Mouse (Mus musculus) kidney, embryonic 14.5 days (tissue): ENCODE results near the gene Lrrc26. TPM values are rescaled to one million over a fixed set of nuclear protein-coding genes. Genes with fewer than 3 reads are reported as not detected.

Experiments
- ATAC-seq: fragments of 200-750 bp; cut with Nextera tagmentation; 2 replicates; pipeline ENCODE4 v1.8.0; 2017; ENCODE audit warnings: moderate number of reproducible peaks, mild to moderate bottlenecking, moderate TSS enrichment, moderate library complexity; ENCODE audit not compliant: low FRiP score, low TSS enrichment
- H3K27ac ChIP-seq: fragments of 300-500 bp; sonication (generic); 2 replicates; pipeline ENCODE4 v1.5.1; 2014; ENCODE audit warnings: low read depth, mild to moderate bottlenecking, low read length, moderate library complexity, mixed read lengths
- H3K27me3 ChIP-seq: fragments of 300-500 bp; sonication (generic); 2 replicates; pipeline ENCODE4 v1.6.1; 2014; ENCODE audit warnings: mild to moderate bottlenecking, low read length; ENCODE audit not compliant: control insufficient read depth, insufficient read depth
- H3K36me3 ChIP-seq: fragments of 300-500 bp; sonication (generic); 2 replicates; pipeline ENCODE4 v1.6.1; 2014; ENCODE audit warnings: low read length, mixed read lengths; ENCODE audit not compliant: control insufficient read depth, insufficient read depth
- H3K4me1 ChIP-seq: fragments of 300-500 bp; sonication (generic); 2 replicates; pipeline ENCODE4 v1.6.1; 2014; ENCODE audit warnings: low read length, mixed read lengths; ENCODE audit not compliant: control insufficient read depth, insufficient read depth
- H3K4me2 ChIP-seq: fragments of 300-500 bp; sonication (generic); replicated peaks from 2 replicates; pipeline ENCODE4 v1.6.1; 2014; ENCODE audit warnings: low read depth, mild to moderate bottlenecking, low read length
- H3K4me3 ChIP-seq: fragments of 300-500 bp; sonication (generic); 2 replicates; pipeline ENCODE4 v1.5.1; 2014; ENCODE audit warnings: mild to moderate bottlenecking, low read length
- H3K9ac ChIP-seq: fragments of 300-500 bp; sonication (generic); 2 replicates; pipeline ENCODE4 v1.6.1; 2014; ENCODE audit warnings: low read depth, mild to moderate bottlenecking, low read length, moderate library complexity
- H3K9me3 ChIP-seq: fragments of 300-500 bp; sonication (generic); 2 replicates; pipeline ENCODE4 v1.6.1; 2016; ENCODE audit warnings: low read length; ENCODE audit not compliant: control insufficient read depth
- WGBS: fragments of 180-500 bp; shearing (Covaris S2); extraction: QIAGEN DNeasy Blood & Tissue Kit; methylation state at CpG from one replicate; pipeline ENCODE4 v1.1.7; 2014; 5-methylcytosine and 5-hydroxymethylcytosine counted together
- polyA plus RNA-seq: library from polyadenylated mRNA; unstranded; fragments of >200 nt; fragmentation: Nextera tagmentation; extraction: Ambion mirVana; gene quantifications from 2 replicates; pipeline ENCODE4 v1.2.1, GENCODE M21; 2014

Lrrc26 gene
- polyA plus RNA-seq = not detected in 2 replicates

- peaks cover 10% of the 10 kb centered on the region; the same call in 1 of the 2 replicates for H3K4me1 ChIP-seq
- no peak within 1 kb of the TSS for H3K9ac ChIP-seq
- H3K27me3 ChIP-seq = peaks cover 58% of the 10 kb centered on the region
- no peak for ATAC-seq
- H3K9me3 ChIP-seq = no peaks in the 10 kb centered on the region
- H3K36me3 ChIP-seq = peaks cover 13% of the 10 kb centered on the region
- peak within 1 kb of the TSS; percentile 25 for H3K4me2 ChIP-seq
- 6% methylated on average over 11 of the region's 11 CpGs for WGBS
- peak within 1 kb of the TSS; percentile 21 for H3K4me3 ChIP-seq
- H3K27ac ChIP-seq = no peak within 1 kb of the TSS
Measured at GRCm38 (mm10) chr2:25289651-25290050, at the start of gene Lrrc26. Gene Lrrc26 (plus strand): TSS chr2:25289915.

DNA sequence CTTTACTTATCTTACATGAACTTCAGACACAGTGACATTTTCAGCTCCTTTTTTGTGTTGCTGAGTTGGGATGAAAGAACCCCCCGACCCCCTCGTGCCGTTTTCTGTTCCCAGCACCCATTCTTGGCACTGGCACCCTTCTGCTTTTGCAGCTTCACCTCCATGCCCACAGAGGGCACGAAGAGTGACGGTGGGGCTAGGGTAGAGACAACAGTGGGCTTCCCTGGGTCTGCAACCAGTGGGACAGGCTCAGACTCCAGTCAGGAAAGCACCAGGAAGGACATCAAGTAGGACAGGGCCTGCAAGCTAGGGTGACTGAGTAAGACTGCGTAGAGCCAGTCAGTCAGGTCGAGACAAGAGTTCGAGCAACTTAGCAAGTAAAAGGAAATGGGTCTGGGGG lies 49.4 kb upstream of the Lrrc26 start:
- peaks cover 10% of the 10 kb centered on the region; the same call in 1 of the 2 replicates for H3K27me3 ChIP-seq
- H3K4me3 ChIP-seq = peak overlapping the region; percentile 24
- peak overlapping the region; percentile 93 for H3K4me2 ChIP-seq
- H3K9ac ChIP-seq = peak overlapping the region; percentile 45; the same call in 1 of the 2 replicates
- ATAC-seq = 0 out of 2 replicates have a peak, but pooled peaks have one; percentile 2
- H3K9me3 ChIP-seq = no peaks in the 10 kb centered on the region
- H3K4me1 ChIP-seq = peaks cover 12% of the 10 kb centered on the region; the same call in 1 of the 2 replicates
- 55% methylated on average over 8 of the region's 8 CpGs for whole genome bisulfite sequencing
- no peak overlapping the region; the same call in 1 of the 2 replicates for H3K27ac ChIP-seq
- H3K36me3 ChIP-seq = peaks cover 1% of the 10 kb centered on the region; the same call in 1 of the 2 replicates

GRCm38 (mm10) chr2:25240723-25241437 lies 48.8 kb upstream of the Lrrc26 start:
- WGBS = 1% methylated on average over 29 of the region's 29 CpGs
- Histone ChIP-seq H3K4me1 (peaks cover 12% of the 10 kb centered on the region; the same call in 1 of the 2 replicates), H3K4me2 (peak overlapping the region; percentile 93), H3K27ac (peak overlapping the region; percentile 8; the same call in 1 of the 2 replicates), H3K36me3 (peaks cover 4% of the 10 kb centered on the region; the same call in 1 of the 2 replicates), H3K4me3 (peak overlapping the region; percentile 24), H3K9ac (peak overlapping the region; percentile 45), H3K9me3 (no peaks in the 10 kb centered on the region), H3K27me3 (peaks cover 10% of the 10 kb centered on the region; the same call in 1 of the 2 replicates)
- peak; percentile 89 for ATAC-seq

- Histone ChIP-seq H3K27me3 (peaks cover 10% of the 10 kb centered on the region; the same call in 1 of the 2 replicates), H3K27ac (no peak overlapping the region), H3K4me2 (peak overlapping the region; percentile 93), H3K36me3 (peaks cover 7% of the 10 kb centered on the region; the same call in 1 of the 2 replicates), H3K9ac (no peak overlapping the region), H3K4me1 (peaks cover 12% of the 10 kb centered on the region; the same call in 1 of the 2 replicates), H3K9me3 (no peaks in the 10 kb centered on the region), H3K4me3 (peak overlapping the region; percentile 53; the same call in 1 of the 2 replicates)
- WGBS = 8% methylated on average over 6 of the region's 6 CpGs
- peak; percentile 3; the same call in 1 of the 2 replicates for ATAC-seq
Measured at GRCm38 (mm10) chr2:25241438-25241775, 48.3 kb upstream of the Lrrc26 start.

- no peaks in the 10 kb centered on the region for H3K9me3 ChIP-seq
- H3K27ac ChIP-seq = peak within 1 kb of the TSS; percentile 8; the same call in 1 of the 2 replicates
- peaks cover 12% of the 10 kb centered on the region for H3K36me3 ChIP-seq
- peaks cover 10% of the 10 kb centered on the region; the same call in 1 of the 2 replicates for H3K27me3 ChIP-seq
- H3K4me3 ChIP-seq = peak within 1 kb of the TSS; percentile 53
- H3K9ac ChIP-seq = peak within 1 kb of the TSS; percentile 67
- WGBS = 1% methylated on average over 45 of the region's 59 CpGs
- H3K4me1 ChIP-seq = peaks cover 12% of the 10 kb centered on the region; the same call in 1 of the 2 replicates
- ATAC-seq = no peak
- H3K4me2 ChIP-seq = peak within 1 kb of the TSS; percentile 93
Measured at GRCm38 (mm10) chr2:25242101-25242506, 47.6 kb upstream of the Lrrc26 start, which contains the start of the genes Rnf208 and Cysrt1. Gene Rnf208 (plus strand): TSS chr2:25242255. Gene Cysrt1 (minus strand): TSS chr2:25242452.

DNA sequence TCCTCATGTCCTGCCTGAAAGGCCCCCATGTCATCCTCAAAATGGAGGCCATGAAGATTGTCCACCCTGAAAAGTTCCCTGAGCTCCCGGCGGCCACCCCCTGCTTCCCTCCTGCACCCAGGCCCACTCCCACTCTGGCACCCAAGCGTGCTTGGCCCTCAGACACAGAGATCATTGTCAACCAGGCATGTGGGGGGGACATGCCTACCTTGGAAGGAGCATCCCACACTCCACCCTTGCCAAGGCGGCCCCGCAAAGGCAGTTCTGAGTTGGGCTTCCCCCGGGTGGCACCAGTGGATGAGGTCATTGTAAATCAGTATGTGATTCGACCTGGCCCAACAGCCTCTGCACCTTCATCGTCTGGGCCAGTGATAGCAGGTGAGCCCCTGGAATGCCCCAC lies 46.4 kb upstream of the Lrrc26 start:
- Histone ChIP-seq H3K4me3 (no peak overlapping the region), H3K9me3 (no peaks in the 10 kb centered on the region), H3K4me2 (no peak overlapping the region), H3K27ac (no peak overlapping the region), H3K9ac (no peak overlapping the region), H3K4me1 (peaks cover 12% of the 10 kb centered on the region; the same call in 1 of the 2 replicates), H3K27me3 (peaks cover 10% of the 10 kb centered on the region; the same call in 1 of the 2 replicates), H3K36me3 (peaks cover 22% of the 10 kb centered on the region)
- 69% methylated on average over 8 of the region's 8 CpGs for WGBS
- ATAC-seq = no peak

GRCm38 (mm10) chr2:25244144-25244543 lies 45.6 kb upstream of the Lrrc26 start:
- whole genome bisulfite sequencing = 91% methylated on average over 4 of the region's 4 CpGs
- Histone ChIP-seq H3K4me1 (peaks cover 12% of the 10 kb centered on the region; the same call in 1 of the 2 replicates), H3K4me3 (no peak overlapping the region)

DNA sequence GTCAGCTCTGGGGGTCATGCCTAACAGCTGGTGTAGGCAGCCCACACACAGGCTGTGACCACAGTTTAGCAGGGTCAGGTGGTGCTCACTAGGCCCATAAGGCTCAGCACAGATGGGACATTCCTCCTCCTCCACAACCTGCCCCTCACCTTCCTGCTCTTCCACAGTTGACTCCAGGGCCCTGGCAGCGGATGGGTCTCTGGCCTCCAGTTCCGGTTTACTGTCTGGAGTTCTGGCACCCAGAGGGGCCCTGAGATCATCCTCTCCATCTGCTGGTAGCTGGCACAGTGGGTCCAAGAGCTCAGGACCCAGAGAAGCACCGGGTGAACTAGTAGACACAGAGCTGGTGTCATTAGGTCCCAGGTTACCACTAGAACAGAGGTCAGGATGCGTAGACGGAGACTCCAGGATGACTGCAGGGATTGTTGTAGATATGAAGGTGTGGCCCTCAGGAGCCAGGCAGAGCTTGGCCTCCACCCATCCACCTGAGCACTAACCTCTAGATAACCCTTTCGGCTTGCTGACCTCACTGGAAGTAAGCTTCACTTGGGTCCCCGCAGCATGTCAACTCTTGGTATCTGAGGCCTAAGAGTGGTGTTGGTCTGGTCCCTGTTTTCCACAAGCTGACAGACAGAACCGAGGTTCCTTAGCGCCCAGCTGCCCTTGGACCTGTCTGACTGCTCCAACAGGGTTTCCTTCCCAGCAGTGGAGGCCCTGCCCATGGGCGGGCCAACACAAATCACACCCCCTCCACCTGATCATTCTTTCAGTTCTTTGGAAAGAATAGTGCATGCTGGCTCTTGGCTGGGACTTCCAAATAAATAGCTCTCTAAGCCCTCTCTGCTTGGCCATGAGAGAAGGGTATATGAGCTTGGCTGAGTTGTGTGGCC lies 43.3 kb upstream of the Lrrc26 start, which contains the start of gene AL732309.1:
Gene AL732309.1 (minus strand): TSS at position 681 of the 890 bp plus-strand sequence.
- Histone ChIP-seq H3K27ac (no peak within 1 kb of the TSS), H3K9me3 (no peaks in the 10 kb centered on the region), H3K27me3 (peaks cover 10% of the 10 kb centered on the region; the same call in 1 of the 2 replicates), H3K4me1 (peaks cover 7% of the 10 kb centered on the region; the same call in 1 of the 2 replicates), H3K9ac (no peak within 1 kb of the TSS), H3K4me3 (no peak within 1 kb of the TSS), H3K36me3 (peaks cover 50% of the 10 kb centered on the region), H3K4me2 (no peak within 1 kb of the TSS)
- ATAC-seq = no peak
- WGBS = 88% methylated on average over 10 of the region's 10 CpGs

More at GRCm38 (mm10) chr2:25244144-25244543, 45.6 kb upstream of the Lrrc26 start:
- Histone ChIP-seq H3K36me3 (peaks cover 30% of the 10 kb centered on the region), H3K4me2 (no peak overlapping the region), H3K27me3 (peaks cover 10% of the 10 kb centered on the region; the same call in 1 of the 2 replicates), H3K9ac (no peak overlapping the region), H3K9me3 (no peaks in the 10 kb centered on the region), H3K27ac (no peak overlapping the region)
- ATAC-seq = no peak
